Mouse (Mus musculus): ENCODE measurements around the gene St5. TPM values are rescaled to one million over a fixed set of nuclear protein-coding genes. Genes with fewer than 3 reads are reported as not detected.

The St5 gene
- polyA plus RNA-seq, 2 experiments: 45.0 to 56.3 TPM

GRCm38 (mm10) chr7:109519936-109520335 is 183.5 kb downstream of the St5 start:
- Histone ChIP-seq H3K27me3 (ENCODE audit: control insufficient read depth, insufficient read depth, low read length) (no peaks in the 10 kb centered on the region), H3K4me3 (replicated peaks; ENCODE audit: low read length) (peak overlapping the region; percentile 90), H3K27ac (replicated peaks; ENCODE audit: low read depth, low read length) (0 out of 2 replicates have a peak overlapping the region, but pooled peaks have one; percentile 93), H3K9me3 (ENCODE audit: control insufficient read depth, low read length) (no peaks in the 10 kb centered on the region), H3K36me3 (ENCODE audit: control insufficient read depth, insufficient read depth, low read length) (peaks cover 49% of the 10 kb centered on the region), H3K4me2 (replicated peaks; ENCODE audit: low read depth, low read length, severe bottlenecking) (peak overlapping the region; percentile 82), H3K9ac (ENCODE audit: low read depth, low read length, severe bottlenecking) (peak overlapping the region; percentile 99), H3K4me1 (ENCODE audit: control insufficient read depth, insufficient read depth, low read length) (peaks cover 20% of the 10 kb centered on the region)
- TF ChIP-seq POLR2A (IDR thresholded peaks at IDR 0.05; ENCODE audit: borderline replicate concordance, extremely low read depth, insufficient read depth, insufficient read length): no peak
- ATAC-seq (ENCODE audit: low FRiP score, low read depth) (no peak), DNase-seq (ENCODE audit: low spot score) (no peak)
- WGBS: 3% methylated on average over 10 of the region's 10 CpGs

GRCm38 (mm10) chr7:109518838-109519696 is 184.3 kb downstream of the St5 start, which contains the start of gene Rpl27a:
TSS of gene Rpl27a (plus strand) at chr7:109519147.
- Histone ChIP-seq H3K9ac (ENCODE audit: low read depth, low read length, severe bottlenecking) (peak within 1 kb of the TSS; percentile 99), H3K4me3 (replicated peaks; ENCODE audit: low read length) (peak within 1 kb of the TSS; percentile 90), H3K4me1 (ENCODE audit: control insufficient read depth, insufficient read depth, low read length) (peaks cover 20% of the 10 kb centered on the region), H3K36me3 (ENCODE audit: control insufficient read depth, insufficient read depth, low read length) (peaks cover 40% of the 10 kb centered on the region), H3K9me3 (ENCODE audit: control insufficient read depth, low read length) (no peaks in the 10 kb centered on the region), H3K27me3 (ENCODE audit: control insufficient read depth, insufficient read depth, low read length) (no peaks in the 10 kb centered on the region), H3K27ac (replicated peaks; ENCODE audit: low read depth, low read length) (peak within 1 kb of the TSS; percentile 97), H3K4me2 (replicated peaks; ENCODE audit: low read depth, low read length, severe bottlenecking) (peak within 1 kb of the TSS; percentile 82)
- peak; percentile 97; the same call in 1 of the 2 replicates for TF ChIP-seq POLR2A (IDR thresholded peaks at IDR 0.05; ENCODE audit: borderline replicate concordance, extremely low read depth, insufficient read depth, insufficient read length)
- ATAC-seq (ENCODE audit: low FRiP score, low read depth): peak; percentile 94
- peak; percentile 99 for DNase-seq (ENCODE audit: low spot score)
- under 1% methylated on average over 61 of the region's 72 CpGs for WGBS

- H3K4me1 ChIP-seq (ENCODE audit: control insufficient read depth, insufficient read depth, low read length): peaks cover 20% of the 10 kb centered on the region
- ATAC-seq (ENCODE audit: low FRiP score, low read depth): no peak
- H3K4me3 ChIP-seq (replicated peaks; ENCODE audit: low read length): peak overlapping the region; percentile 90
- H3K36me3 ChIP-seq (ENCODE audit: control insufficient read depth, insufficient read depth, low read length): peaks cover 31% of the 10 kb centered on the region
- WGBS: 16% methylated on average over 10 of the region's 10 CpGs
- peak overlapping the region; percentile 99 for H3K9ac ChIP-seq (ENCODE audit: low read depth, low read length, severe bottlenecking)
- peak overlapping the region; percentile 97 for H3K27ac ChIP-seq (replicated peaks; ENCODE audit: low read depth, low read length)
- no peaks in the 10 kb centered on the region for H3K9me3 ChIP-seq (ENCODE audit: control insufficient read depth, low read length)
- no peak for TF ChIP-seq POLR2A (IDR thresholded peaks at IDR 0.05; ENCODE audit: borderline replicate concordance, extremely low read depth, insufficient read depth, insufficient read length)
- peak overlapping the region; percentile 62 for H3K4me2 ChIP-seq (replicated peaks; ENCODE audit: low read depth, low read length, severe bottlenecking)
- no peaks in the 10 kb centered on the region for H3K27me3 ChIP-seq (ENCODE audit: control insufficient read depth, insufficient read depth, low read length)
- no peak for DNase-seq (ENCODE audit: low spot score)
These were observed 185.2 kb downstream of the St5 start for GRCm38 (mm10) chr7:109518036-109518681.

- Histone ChIP-seq H3K9me3 (ENCODE audit: control insufficient read depth, low read length) (no peaks in the 10 kb centered on the region), H3K4me3 (replicated peaks; ENCODE audit: low read length) (no peak overlapping the region), H3K4me2 (replicated peaks; ENCODE audit: low read depth, low read length, severe bottlenecking) (no peak overlapping the region), H3K9ac (ENCODE audit: low read depth, low read length, severe bottlenecking) (no peak overlapping the region), H3K36me3 (ENCODE audit: control insufficient read depth, insufficient read depth, low read length) (peaks cover 14% of the 10 kb centered on the region), H3K27me3 (ENCODE audit: control insufficient read depth, insufficient read depth, low read length) (no peaks in the 10 kb centered on the region), H3K27ac (replicated peaks; ENCODE audit: low read depth, low read length) (no peak overlapping the region), H3K4me1 (ENCODE audit: control insufficient read depth, insufficient read depth, low read length) (peaks cover 20% of the 10 kb centered on the region)
- WGBS: 89% methylated on average over 3 of the region's 3 CpGs
- ATAC-seq (ENCODE audit: low FRiP score, low read depth) (no peak), DNase-seq (ENCODE audit: low spot score) (no peak)
- TF ChIP-seq POLR2A (IDR thresholded peaks at IDR 0.05; ENCODE audit: borderline replicate concordance, extremely low read depth, insufficient read depth, insufficient read length): no peak
These were observed 186.9 kb downstream of the St5 start for GRCm38 (mm10) chr7:109516500-109516899.

GRCm38 (mm10) chr7:109511838-109512237 is 191.6 kb downstream of the St5 start:
- WGBS: 89% methylated on average over 3 of the region's 3 CpGs
- no peak overlapping the region for H3K9ac ChIP-seq (ENCODE audit: low read depth, low read length, severe bottlenecking)
- H3K9me3 ChIP-seq (ENCODE audit: control insufficient read depth, low read length): no peaks in the 10 kb centered on the region
- H3K4me1 ChIP-seq (ENCODE audit: control insufficient read depth, insufficient read depth, low read length): peaks cover 4% of the 10 kb centered on the region; the same call in 1 of the 2 replicates
- H3K4me2 ChIP-seq (replicated peaks; ENCODE audit: low read depth, low read length, severe bottlenecking): no peak overlapping the region
- no peak overlapping the region for H3K4me3 ChIP-seq (replicated peaks; ENCODE audit: low read length)
- H3K27ac ChIP-seq (replicated peaks; ENCODE audit: low read depth, low read length): no peak overlapping the region
- ATAC-seq (ENCODE audit: low FRiP score, low read depth) (no peak), DNase-seq (ENCODE audit: low spot score) (no peak)
- TF ChIP-seq POLR2A (IDR thresholded peaks at IDR 0.05; ENCODE audit: borderline replicate concordance, extremely low read depth, insufficient read depth, insufficient read length): no peak
- H3K27me3 ChIP-seq (ENCODE audit: control insufficient read depth, insufficient read depth, low read length): no peaks in the 10 kb centered on the region
- no peaks in the 10 kb centered on the region for H3K36me3 ChIP-seq (ENCODE audit: control insufficient read depth, insufficient read depth, low read length)

Measured in limb, embryonic 14.5 days (tissue).